Mouse (Mus musculus) urinary bladder, postnatal 14 days (tissue): ENCODE measurements at regions not wholly inside any gene's neighbourhood (a gene's known extent, or its start where the extent isn't known, plus 50 kb on each side); places are given as distances from the start of the nearest gene placed in this dataset.

Experiments used
- DNase-seq: peaks from one replicate; pipeline ENCODE4 v3.0.0; 2021; ENCODE audit warnings: low spot score

GRCm38 (mm10) chr4:55929141-55929782 is 397.0 kb upstream of the Klf4 start:
- DNase-seq = peak; percentile 31

GRCm38 (mm10) chr4:55928670-55929069 is 396.4 kb upstream of the Klf4 start:
- DNase-seq = no peak

- no peak for DNase-seq
These were observed 395.9 kb upstream of the Klf4 start for GRCm38 (mm10) chr4:55928196-55928595.

- DNase-seq = no peak
These were observed 395.1 kb upstream of the Klf4 start for GRCm38 (mm10) chr4:55927391-55927790.

GRCm38 (mm10) chr4:55924974-55925373 is 392.7 kb upstream of the Klf4 start:
- DNase-seq = no peak

- no peak for DNase-seq
These were observed 389.0 kb upstream of the Klf4 start for GRCm38 (mm10) chr4:55921217-55921616.

- DNase-seq = peak; percentile 22
These were observed 362.0 kb upstream of the Klf4 start for GRCm38 (mm10) chr4:55894116-55894885.

- no peak for DNase-seq
These were observed 359.4 kb upstream of the Klf4 start for GRCm38 (mm10) chr4:55891656-55892055.

GRCm38 (mm10) chr4:55887581-55887980 is 355.3 kb upstream of the Klf4 start:
- DNase-seq = peak; percentile 4

- no peak for DNase-seq
These were observed 350.3 kb upstream of the Klf4 start for GRCm38 (mm10) chr4:55882541-55882940.

GRCm38 (mm10) chr4:55875304-55875703 is 343.0 kb upstream of the Klf4 start:
- peak; percentile 48 for DNase-seq

GRCm38 (mm10) chr4:55874875-55875274 is 342.6 kb upstream of the Klf4 start:
- DNase-seq = peak; percentile 34

- DNase-seq = no peak
These were observed 342.0 kb upstream of the Klf4 start for GRCm38 (mm10) chr4:55874276-55874675.

GRCm38 (mm10) chr4:55860055-55860454 is 327.8 kb upstream of the Klf4 start:
- DNase-seq = no peak

- no peak for DNase-seq
These were observed 327.0 kb upstream of the Klf4 start for GRCm38 (mm10) chr4:55859211-55859761.

GRCm38 (mm10) chr4:55851430-55851829 is 319.2 kb upstream of the Klf4 start:
- no peak for DNase-seq

- no peak for DNase-seq
These were observed 318.8 kb upstream of the Klf4 start for GRCm38 (mm10) chr4:55851027-55851426.

- DNase-seq = peak; percentile 50
These were observed 311.6 kb upstream of the Klf4 start for GRCm38 (mm10) chr4:55843727-55844401.

- no peak for DNase-seq
These were observed 306.3 kb upstream of the Klf4 start for GRCm38 (mm10) chr4:55838568-55838967.

- no peak for DNase-seq
These were observed 291.9 kb upstream of the Klf4 start for GRCm38 (mm10) chr4:55824047-55824760.

- no peak for DNase-seq
These were observed 291.3 kb upstream of the Klf4 start for GRCm38 (mm10) chr4:55823583-55823982.
